Mouse (Mus musculus): ENCODE data around the gene Hsf5. TPM values are rescaled to one million over a fixed set of nuclear protein-coding genes. Genes with fewer than 3 reads are reported as not detected.
A peak's percentile ranks its signal among the peaks of the same experiment; 100 is the strongest.

Gene Hsf5
- polyA plus RNA-seq (2015; fragmentation: Nextera tagmentation; extraction: Ambion mirVana): 0.51 and 0.63 TPM in 2 replicates

GRCm38 (mm10) chr11:87616790-87617474, at the start of gene Hsf5:
TSS of gene Hsf5 (plus strand) at chr11:87617164.
- H3K27me3 ChIP-seq: no peaks in the 10 kb centered on the region
- H3K4me1 ChIP-seq (replicated peaks): no peaks in the 10 kb centered on the region
- no peak within 1 kb of the TSS for H3K27ac ChIP-seq
- H3K4me3 ChIP-seq: no peak within 1 kb of the TSS
- ATAC-seq (ENCODE audit: low FRiP score): no peak
- H3K4me2 ChIP-seq: no peak within 1 kb of the TSS
- no peak within 1 kb of the TSS for H3K9ac ChIP-seq
- 88% methylated on average over 68 of the region's 69 CpGs for WGBS
- peaks cover 79% of the 10 kb centered on the region for H3K36me3 ChIP-seq
- H3K9me3 ChIP-seq: 0 out of 2 replicates have a peak, but pooled peaks cover 5% of the 10 kb centered on the region

GRCm38 (mm10) chr11:87568255-87568953, 48.6 kb upstream of the Hsf5 start, which contains the start of gene Sept4:
TSS of gene Sept4 (plus strand) at chr11:87568903.
- H3K4me1 ChIP-seq (replicated peaks): no peaks in the 10 kb centered on the region
- H3K4me3 ChIP-seq: no peak within 1 kb of the TSS
- 85% methylated on average over 7 of the region's 7 CpGs for WGBS
- no peaks in the 10 kb centered on the region for H3K27me3 ChIP-seq
- H3K9me3 ChIP-seq: no peaks in the 10 kb centered on the region
- H3K27ac ChIP-seq: no peak within 1 kb of the TSS
- H3K4me2 ChIP-seq: no peak within 1 kb of the TSS
- ATAC-seq (ENCODE audit: low FRiP score): no peak
- no peak within 1 kb of the TSS for H3K9ac ChIP-seq
- H3K36me3 ChIP-seq: no peaks in the 10 kb centered on the region

- WGBS: 66% methylated on average over 5 of the region's 5 CpGs
- ATAC-seq (ENCODE audit: low FRiP score): no peak
- H3K9me3 ChIP-seq: no peaks in the 10 kb centered on the region
- H3K27ac ChIP-seq: no peak overlapping the region
- no peak overlapping the region for H3K4me2 ChIP-seq
- H3K36me3 ChIP-seq: no peaks in the 10 kb centered on the region
- no peak overlapping the region for H3K4me3 ChIP-seq
- no peak overlapping the region for H3K9ac ChIP-seq
- H3K4me1 ChIP-seq (replicated peaks): peaks cover 3% of the 10 kb centered on the region; the same call in 1 of the 2 replicates
- no peaks in the 10 kb centered on the region for H3K27me3 ChIP-seq
These were observed 46.2 kb upstream of the Hsf5 start for GRCm38 (mm10) chr11:87570743-87571142.

- Histone ChIP-seq H3K4me3 (no peak overlapping the region), H3K27ac (no peak overlapping the region), H3K9ac (no peak overlapping the region), H3K9me3 (no peaks in the 10 kb centered on the region), H3K4me1 (replicated peaks) (peaks cover 3% of the 10 kb centered on the region; the same call in 1 of the 2 replicates), H3K36me3 (no peaks in the 10 kb centered on the region), H3K4me2 (no peak overlapping the region), H3K27me3 (peaks cover 3% of the 10 kb centered on the region; the same call in 1 of the 2 replicates)
- WGBS: 86% methylated on average over 1 of the region's 1 CpGs
- ATAC-seq (ENCODE audit: low FRiP score): no peak
These were observed 45.5 kb upstream of the Hsf5 start for GRCm38 (mm10) chr11:87571361-87571950.

- ATAC-seq (ENCODE audit: low FRiP score): no peak
- no peaks in the 10 kb centered on the region for H3K9me3 ChIP-seq
- peaks cover 18% of the 10 kb centered on the region for H3K4me1 ChIP-seq (replicated peaks)
- no peak overlapping the region for H3K9ac ChIP-seq
- H3K27ac ChIP-seq: no peak overlapping the region
- no peak overlapping the region for H3K4me3 ChIP-seq
- H3K27me3 ChIP-seq: peaks cover 12% of the 10 kb centered on the region; the same call in 1 of the 2 replicates
- 73% methylated on average over 7 of the region's 7 CpGs for WGBS
- H3K36me3 ChIP-seq: no peaks in the 10 kb centered on the region
- H3K4me2 ChIP-seq: no peak overlapping the region
These were observed 43.2 kb upstream of the Hsf5 start for GRCm38 (mm10) chr11:87573751-87574150.

GRCm38 (mm10) chr11:87574520-87575180, 42.3 kb upstream of the Hsf5 start:
- Histone ChIP-seq H3K4me2 (no peak overlapping the region), H3K27me3 (peaks cover 12% of the 10 kb centered on the region; the same call in 1 of the 2 replicates), H3K9me3 (no peaks in the 10 kb centered on the region), H3K36me3 (no peaks in the 10 kb centered on the region), H3K9ac (no peak overlapping the region), H3K27ac (no peak overlapping the region), H3K4me3 (no peak overlapping the region), H3K4me1 (replicated peaks) (peaks cover 25% of the 10 kb centered on the region)
- WGBS: 67% methylated on average over 21 of the region's 21 CpGs
- ATAC-seq (ENCODE audit: low FRiP score): no peak

GRCm38 (mm10) chr11:87577601-87578248, 39.2 kb upstream of the Hsf5 start:
- peaks cover 12% of the 10 kb centered on the region; the same call in 1 of the 2 replicates for H3K27me3 ChIP-seq
- H3K9ac ChIP-seq: peak overlapping the region; percentile 76
- no peaks in the 10 kb centered on the region for H3K36me3 ChIP-seq
- peak overlapping the region; percentile 63 for H3K4me3 ChIP-seq
- WGBS: 24% methylated on average over 6 of the region's 6 CpGs
- ATAC-seq (ENCODE audit: low FRiP score): no peak
- H3K27ac ChIP-seq: no peak overlapping the region
- peak overlapping the region; percentile 86 for H3K4me2 ChIP-seq
- H3K4me1 ChIP-seq (replicated peaks): peaks cover 25% of the 10 kb centered on the region
- H3K9me3 ChIP-seq: no peaks in the 10 kb centered on the region

- H3K4me2 ChIP-seq: peak overlapping the region; percentile 86
- peak overlapping the region; percentile 63 for H3K4me3 ChIP-seq
- peaks cover 12% of the 10 kb centered on the region; the same call in 1 of the 2 replicates for H3K27me3 ChIP-seq
- H3K27ac ChIP-seq: peak overlapping the region; percentile 25
- no peaks in the 10 kb centered on the region for H3K9me3 ChIP-seq
- peak overlapping the region; percentile 76 for H3K9ac ChIP-seq
- H3K36me3 ChIP-seq: no peaks in the 10 kb centered on the region
- peak; percentile 78 for ATAC-seq (ENCODE audit: low FRiP score)
- peaks cover 25% of the 10 kb centered on the region for H3K4me1 ChIP-seq (replicated peaks)
- WGBS: under 1% methylated on average over 39 of the region's 40 CpGs
These were observed 38.6 kb upstream of the Hsf5 start for GRCm38 (mm10) chr11:87578249-87578962.

GRCm38 (mm10) chr11:87578963-87579601, 37.9 kb upstream of the Hsf5 start:
- H3K4me1 ChIP-seq (replicated peaks): peaks cover 25% of the 10 kb centered on the region
- WGBS: 14% methylated on average over 10 of the region's 10 CpGs
- H3K9me3 ChIP-seq: no peaks in the 10 kb centered on the region
- H3K9ac ChIP-seq: peak overlapping the region; percentile 76
- peaks cover 12% of the 10 kb centered on the region; the same call in 1 of the 2 replicates for H3K27me3 ChIP-seq
- peak overlapping the region; percentile 63 for H3K4me3 ChIP-seq
- peak overlapping the region; percentile 14; the same call in 1 of the 2 replicates for H3K27ac ChIP-seq
- H3K4me2 ChIP-seq: peak overlapping the region; percentile 86
- ATAC-seq (ENCODE audit: low FRiP score): peak; percentile 53
- H3K36me3 ChIP-seq: no peaks in the 10 kb centered on the region

- 39% methylated on average over 1 of the region's 1 CpGs for WGBS
- Histone ChIP-seq H3K9ac (no peak overlapping the region), H3K27me3 (peaks cover 12% of the 10 kb centered on the region; the same call in 1 of the 2 replicates), H3K9me3 (no peaks in the 10 kb centered on the region), H3K4me2 (no peak overlapping the region), H3K4me1 (replicated peaks) (peaks cover 22% of the 10 kb centered on the region), H3K36me3 (no peaks in the 10 kb centered on the region), H3K4me3 (no peak overlapping the region), H3K27ac (no peak overlapping the region)
- no peak for ATAC-seq (ENCODE audit: low FRiP score)
These were observed 37.3 kb upstream of the Hsf5 start for GRCm38 (mm10) chr11:87579713-87580112.
